Mouse (Mus musculus): ENCODE data around the gene Txndc17. TPM values are rescaled to one million over a fixed set of nuclear protein-coding genes. Genes with fewer than 3 reads are reported as not detected.

The Txndc17 gene
- polyA plus RNA-seq, 1 experiment: 110 TPM

DNA sequence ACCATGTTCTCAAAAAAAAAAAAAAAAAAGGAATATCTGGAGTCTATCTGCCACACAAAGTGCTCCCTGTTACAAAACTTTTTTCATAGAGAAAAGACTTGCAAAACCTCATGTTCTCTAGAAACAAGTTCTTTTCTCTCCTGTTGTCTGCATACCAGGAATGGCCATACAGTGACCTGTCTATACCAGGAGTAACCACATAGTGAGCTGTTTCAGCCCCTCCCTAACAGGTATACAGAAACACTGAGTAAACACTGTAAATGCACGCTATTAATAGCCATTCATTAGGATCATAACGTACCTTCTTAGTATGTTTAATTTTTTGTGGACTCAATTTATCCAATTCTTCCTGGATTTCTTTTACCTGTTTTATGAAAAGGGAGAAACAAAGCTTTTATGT, 13.1 kb upstream of the Txndc17 start:
- H3K9ac ChIP-seq (ENCODE audit: low read depth, poor library complexity, severe bottlenecking): no peak overlapping the region
- no peak overlapping the region for H3K4me3 ChIP-seq (ENCODE audit: low read depth, low read length)

GRCm38 (mm10) chr11:72196506-72196905, 10.8 kb upstream of the Txndc17 start:
- no peaks in the 10 kb centered on the region for H3K4me1 ChIP-seq (ENCODE audit: control insufficient read depth, insufficient read depth, low read length)
- H3K27ac ChIP-seq (ENCODE audit: insufficient read depth, low read length): no peak overlapping the region
- no peak overlapping the region for H3K9ac ChIP-seq (ENCODE audit: low read depth, poor library complexity, severe bottlenecking)
- H3K4me3 ChIP-seq (ENCODE audit: low read depth, low read length): no peak overlapping the region
- no peaks in the 10 kb centered on the region for H3K27me3 ChIP-seq (ENCODE audit: control insufficient read depth, insufficient read depth, low read length, poor library complexity, severe bottlenecking)
- no peaks in the 10 kb centered on the region for H3K9me3 ChIP-seq (replicated peaks; ENCODE audit: control insufficient read depth, insufficient read depth, low read length, poor library complexity, severe bottlenecking)
- no peak for TF ChIP-seq POLR2A (IDR thresholded peaks at IDR 0.05; ENCODE audit: insufficient read depth, low read length)
- no peak for TF ChIP-seq EP300 (IDR thresholded peaks at IDR 0.05; ENCODE audit: insufficient read depth, low read depth, low read length)
- no peak for TF ChIP-seq CTCF (IDR thresholded peaks at IDR 0.05; ENCODE audit: low read depth, low read length)
- H3K36me3 ChIP-seq (ENCODE audit: control insufficient read depth, insufficient read depth, low read length, poor library complexity, severe bottlenecking): peaks cover 5% of the 10 kb centered on the region

More for the DNA sequence above, 13.1 kb upstream of the Txndc17 start:
- Histone ChIP-seq H3K4me1 (ENCODE audit: control insufficient read depth, insufficient read depth, low read length) (no peaks in the 10 kb centered on the region), H3K9me3 (replicated peaks; ENCODE audit: control insufficient read depth, insufficient read depth, low read length, poor library complexity, severe bottlenecking) (no peaks in the 10 kb centered on the region), H3K36me3 (ENCODE audit: control insufficient read depth, insufficient read depth, low read length, poor library complexity, severe bottlenecking) (peaks cover 9% of the 10 kb centered on the region), H3K27me3 (ENCODE audit: control insufficient read depth, insufficient read depth, low read length, poor library complexity, severe bottlenecking) (no peaks in the 10 kb centered on the region), H3K27ac (ENCODE audit: insufficient read depth, low read length) (no peak overlapping the region)
- no peak for TF ChIP-seq EP300 (IDR thresholded peaks at IDR 0.05; ENCODE audit: insufficient read depth, low read depth, low read length)
- TF ChIP-seq POLR2A (IDR thresholded peaks at IDR 0.05; ENCODE audit: insufficient read depth, low read length): no peak
- no peak for TF ChIP-seq CTCF (IDR thresholded peaks at IDR 0.05; ENCODE audit: low read depth, low read length)

DNA sequence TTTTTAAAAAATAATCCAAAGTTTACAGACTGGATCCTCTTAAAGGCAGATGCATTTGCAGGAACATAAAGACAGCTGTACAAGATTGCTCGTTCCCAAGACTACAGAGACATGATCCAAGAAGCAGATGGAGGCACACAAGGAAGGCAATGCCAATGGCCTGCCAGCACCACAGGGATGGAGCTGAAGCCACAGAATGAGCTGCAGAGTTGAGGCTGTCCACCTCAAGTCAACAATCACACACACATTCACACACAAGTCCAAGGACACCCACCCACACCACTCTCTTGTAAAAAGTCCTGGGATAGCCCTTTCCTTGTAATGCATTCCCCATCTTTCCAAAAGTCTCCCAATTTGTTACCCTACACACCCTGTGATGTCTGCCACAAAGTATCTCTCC, 3.9 kb upstream of the Txndc17 start:
- no peak for TF ChIP-seq CTCF (IDR thresholded peaks at IDR 0.05; ENCODE audit: low read depth, low read length)
- no peak for TF ChIP-seq POLR2A (IDR thresholded peaks at IDR 0.05; ENCODE audit: insufficient read depth, low read length)
- no peak for TF ChIP-seq EP300 (IDR thresholded peaks at IDR 0.05; ENCODE audit: insufficient read depth, low read depth, low read length)

DNA sequence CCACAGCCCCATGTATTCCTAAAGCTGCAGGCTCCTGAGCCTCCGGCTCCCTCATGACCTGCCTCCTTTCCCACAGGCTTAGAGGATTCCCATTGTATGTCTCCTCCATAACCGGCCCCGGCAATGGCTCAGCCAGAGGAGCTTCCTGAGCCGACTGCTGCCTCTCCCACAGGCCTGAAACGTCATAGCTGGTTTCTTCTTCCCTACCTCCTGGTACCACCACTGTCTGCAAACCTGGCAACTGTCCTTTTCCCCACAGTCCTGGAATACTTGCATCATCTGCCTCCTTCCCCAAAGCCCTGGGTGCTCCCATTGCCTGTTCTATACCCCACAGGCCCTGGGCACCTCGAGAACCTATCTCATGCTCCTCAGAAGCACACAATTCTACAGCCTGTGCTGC, 2.1 kb upstream of the Txndc17 start:
- Histone ChIP-seq H3K4me3 (ENCODE audit: low read depth, low read length) (no peak overlapping the region), H3K9ac (ENCODE audit: low read depth, poor library complexity, severe bottlenecking) (no peak overlapping the region), H3K36me3 (ENCODE audit: control insufficient read depth, insufficient read depth, low read length, poor library complexity, severe bottlenecking) (peaks cover 5% of the 10 kb centered on the region), H3K27ac (ENCODE audit: insufficient read depth, low read length) (no peak overlapping the region), H3K27me3 (ENCODE audit: control insufficient read depth, insufficient read depth, low read length, poor library complexity, severe bottlenecking) (no peaks in the 10 kb centered on the region), H3K9me3 (replicated peaks; ENCODE audit: control insufficient read depth, insufficient read depth, low read length, poor library complexity, severe bottlenecking) (no peaks in the 10 kb centered on the region), H3K4me1 (ENCODE audit: control insufficient read depth, insufficient read depth, low read length) (no peaks in the 10 kb centered on the region)
- TF ChIP-seq POLR2A (IDR thresholded peaks at IDR 0.05; ENCODE audit: insufficient read depth, low read length) (no peak), CTCF (IDR thresholded peaks at IDR 0.05; ENCODE audit: low read depth, low read length) (no peak), EP300 (IDR thresholded peaks at IDR 0.05; ENCODE audit: insufficient read depth, low read depth, low read length) (no peak)

More for the DNA sequence above, 3.9 kb upstream of the Txndc17 start:
- Histone ChIP-seq H3K9me3 (replicated peaks; ENCODE audit: control insufficient read depth, insufficient read depth, low read length, poor library complexity, severe bottlenecking) (no peaks in the 10 kb centered on the region), H3K9ac (ENCODE audit: low read depth, poor library complexity, severe bottlenecking) (no peak overlapping the region), H3K4me1 (ENCODE audit: control insufficient read depth, insufficient read depth, low read length) (no peaks in the 10 kb centered on the region), H3K27me3 (ENCODE audit: control insufficient read depth, insufficient read depth, low read length, poor library complexity, severe bottlenecking) (no peaks in the 10 kb centered on the region), H3K4me3 (ENCODE audit: low read depth, low read length) (no peak overlapping the region), H3K27ac (ENCODE audit: insufficient read depth, low read length) (no peak overlapping the region), H3K36me3 (ENCODE audit: control insufficient read depth, insufficient read depth, low read length, poor library complexity, severe bottlenecking) (no peaks in the 10 kb centered on the region)

GRCm38 (mm10) chr11:72206341-72207203, 775 bp upstream of the Txndc17 start, which contains the start of gene Gm43951:
TSS of gene Gm43951 (minus strand) at chr11:72206840.
- H3K36me3 ChIP-seq (ENCODE audit: control insufficient read depth, insufficient read depth, low read length, poor library complexity, severe bottlenecking): peaks cover 9% of the 10 kb centered on the region
- no peaks in the 10 kb centered on the region for H3K9me3 ChIP-seq (replicated peaks; ENCODE audit: control insufficient read depth, insufficient read depth, low read length, poor library complexity, severe bottlenecking)
- H3K27me3 ChIP-seq (ENCODE audit: control insufficient read depth, insufficient read depth, low read length, poor library complexity, severe bottlenecking): no peaks in the 10 kb centered on the region
- H3K27ac ChIP-seq (ENCODE audit: insufficient read depth, low read length): peak within 1 kb of the TSS; percentile 73
- no peaks in the 10 kb centered on the region for H3K4me1 ChIP-seq (ENCODE audit: control insufficient read depth, insufficient read depth, low read length)
- TF ChIP-seq CTCF (IDR thresholded peaks at IDR 0.05; ENCODE audit: low read depth, low read length) (no peak), EP300 (IDR thresholded peaks at IDR 0.05; ENCODE audit: insufficient read depth, low read depth, low read length) (no peak), POLR2A (IDR thresholded peaks at IDR 0.05; ENCODE audit: insufficient read depth, low read length) (no peak)
- peak within 1 kb of the TSS; percentile 76 for H3K9ac ChIP-seq (ENCODE audit: low read depth, poor library complexity, severe bottlenecking)
- peak within 1 kb of the TSS; percentile 90 for H3K4me3 ChIP-seq (ENCODE audit: low read depth, low read length)

DNA sequence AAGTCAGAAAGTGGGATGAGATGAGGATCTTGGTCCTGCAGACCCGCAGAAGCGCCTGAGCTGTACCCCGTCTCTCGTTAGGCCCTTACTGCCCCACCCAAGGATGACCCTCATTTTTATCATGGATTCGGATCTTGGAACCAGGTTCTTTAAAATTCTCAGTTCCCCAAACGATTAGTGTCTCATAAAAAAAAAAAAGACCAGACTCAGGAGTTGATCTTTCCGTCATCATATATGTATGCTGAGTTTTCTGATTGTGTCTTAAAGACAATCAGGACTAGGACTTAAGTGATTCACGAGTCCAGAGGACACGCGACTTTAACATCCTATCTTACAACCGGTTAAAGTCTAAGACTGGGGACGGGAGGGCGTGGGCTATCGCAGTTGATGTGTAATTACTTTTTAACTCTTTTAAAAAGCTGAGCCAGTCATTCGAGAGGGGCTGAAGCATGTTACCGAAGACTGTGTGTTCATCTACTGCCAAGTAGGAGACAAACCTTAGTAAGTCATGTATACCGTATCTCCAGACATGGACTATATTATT, 559 bp downstream of the Txndc17 start:
- peaks cover 11% of the 10 kb centered on the region for H3K36me3 ChIP-seq (ENCODE audit: control insufficient read depth, insufficient read depth, low read length, poor library complexity, severe bottlenecking)
- H3K9me3 ChIP-seq (replicated peaks; ENCODE audit: control insufficient read depth, insufficient read depth, low read length, poor library complexity, severe bottlenecking): no peaks in the 10 kb centered on the region
- H3K27me3 ChIP-seq (ENCODE audit: control insufficient read depth, insufficient read depth, low read length, poor library complexity, severe bottlenecking): no peaks in the 10 kb centered on the region
- peak overlapping the region; percentile 76 for H3K9ac ChIP-seq (ENCODE audit: low read depth, poor library complexity, severe bottlenecking)
- peak overlapping the region; percentile 90 for H3K4me3 ChIP-seq (ENCODE audit: low read depth, low read length)
- TF ChIP-seq EP300 (IDR thresholded peaks at IDR 0.05; ENCODE audit: insufficient read depth, low read depth, low read length) (no peak), CTCF (IDR thresholded peaks at IDR 0.05; ENCODE audit: low read depth, low read length) (no peak), POLR2A (IDR thresholded peaks at IDR 0.05; ENCODE audit: insufficient read depth, low read length) (no peak)
- H3K27ac ChIP-seq (ENCODE audit: insufficient read depth, low read length): peak overlapping the region; percentile 4; the same call in 1 of the 2 replicates
- no peaks in the 10 kb centered on the region for H3K4me1 ChIP-seq (ENCODE audit: control insufficient read depth, insufficient read depth, low read length)
